Mouse (Mus musculus): ENCODE data around the gene Wdr35.
A peak's percentile ranks its signal among the peaks of the same experiment; 100 is the strongest.

Gene Wdr35

DNA sequence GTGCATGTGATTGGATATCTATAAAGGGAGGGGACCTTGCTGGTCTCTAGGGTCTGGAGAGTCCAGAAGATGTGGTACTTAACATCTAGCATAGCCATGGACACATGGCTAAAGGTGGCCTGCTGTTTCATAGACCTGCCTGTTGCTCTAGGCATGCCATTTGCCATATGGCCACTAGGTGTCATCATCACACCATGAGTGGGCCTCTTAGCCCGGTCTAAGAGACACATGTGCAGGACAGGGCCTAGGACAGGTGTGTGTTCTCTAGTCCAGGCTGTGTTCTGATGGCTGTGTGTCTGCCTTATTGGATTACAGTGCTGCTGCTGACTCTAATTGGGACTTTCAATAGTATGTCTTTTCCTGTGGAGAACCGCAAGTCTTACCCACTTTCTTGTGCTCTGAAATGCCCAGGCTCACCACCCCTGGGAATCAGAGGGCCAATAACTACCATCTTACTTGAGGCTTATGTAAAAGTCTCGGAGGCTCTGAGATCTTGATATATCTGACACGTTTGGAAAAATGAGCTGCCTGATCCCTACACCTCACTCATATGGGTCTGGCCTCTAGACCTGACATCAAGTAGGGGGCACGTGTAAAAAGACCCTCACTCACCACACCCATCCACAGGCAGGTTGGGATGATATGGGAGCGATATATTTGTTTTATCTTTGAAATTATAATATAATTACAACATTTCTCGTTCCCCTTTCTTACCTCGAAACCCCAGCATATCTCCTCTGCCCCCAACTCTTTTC lies 78.6 kb downstream of the Wdr35 start:
- DNase-seq (ENCODE audit: low spot score in 2 of 2): peak; percentile 73 to 74

- no peak for DNase-seq (ENCODE audit: low spot score in 2 of 2)
Observed at GRCm38 (mm10) chr12:9053345-9053744, 79.7 kb downstream of the Wdr35 start.

GRCm38 (mm10) chr12:9054012-9054411 lies 80.3 kb downstream of the Wdr35 start:
- DNase-seq (ENCODE audit: low spot score in 2 of 2): no peak

DNA sequence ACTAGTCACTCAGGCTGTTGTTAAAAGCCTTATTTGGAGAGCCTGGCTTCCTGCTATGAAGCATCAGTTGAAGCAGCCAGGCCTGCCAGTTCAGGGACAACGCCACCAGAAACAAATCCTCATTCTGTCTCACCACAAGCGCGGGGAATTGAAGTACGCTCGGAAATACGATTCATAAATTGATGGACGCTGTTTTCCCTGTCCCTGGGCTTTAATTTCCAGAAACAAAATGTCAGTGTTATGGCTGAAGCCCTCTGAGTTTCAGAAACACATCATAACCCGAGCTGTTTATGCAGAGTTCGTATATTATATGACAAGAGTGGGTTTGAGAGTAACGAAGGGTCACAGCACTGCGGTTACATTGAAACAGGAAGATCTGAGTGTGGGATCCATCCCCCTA lies 81.6 kb downstream of the Wdr35 start:
- DNase-seq (ENCODE audit: low spot score in 2 of 2): no peak

- no peak for DNase-seq (ENCODE audit: low spot score in 2 of 2)
Observed at GRCm38 (mm10) chr12:9059502-9059901, 85.8 kb downstream of the Wdr35 start.

DNA sequence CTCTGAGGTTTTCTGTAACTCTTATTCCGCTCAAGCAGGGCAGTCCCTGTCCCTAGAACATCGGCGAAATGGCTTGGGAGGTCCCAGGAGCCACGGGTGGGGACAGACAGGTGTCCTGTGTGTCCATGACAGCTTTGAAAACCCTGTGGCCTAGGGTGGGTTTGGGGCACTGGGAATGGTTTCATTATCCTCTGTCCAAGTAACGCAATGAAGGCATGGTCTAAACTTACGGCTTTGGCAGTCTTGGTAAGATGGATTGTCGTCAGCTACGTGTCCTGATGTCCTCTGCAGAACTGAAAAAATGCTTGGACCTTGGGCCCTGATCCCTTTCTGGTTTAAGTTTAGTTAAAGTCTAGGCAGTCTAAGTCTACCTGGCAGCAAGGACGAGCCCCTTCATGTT lies 86.3 kb downstream of the Wdr35 start:
- DNase-seq (ENCODE audit: low spot score in 2 of 2): no peak

- no peak for DNase-seq (ENCODE audit: low spot score in 2 of 2)
Observed at GRCm38 (mm10) chr12:9063611-9064010, 89.9 kb downstream of the Wdr35 start.

DNA sequence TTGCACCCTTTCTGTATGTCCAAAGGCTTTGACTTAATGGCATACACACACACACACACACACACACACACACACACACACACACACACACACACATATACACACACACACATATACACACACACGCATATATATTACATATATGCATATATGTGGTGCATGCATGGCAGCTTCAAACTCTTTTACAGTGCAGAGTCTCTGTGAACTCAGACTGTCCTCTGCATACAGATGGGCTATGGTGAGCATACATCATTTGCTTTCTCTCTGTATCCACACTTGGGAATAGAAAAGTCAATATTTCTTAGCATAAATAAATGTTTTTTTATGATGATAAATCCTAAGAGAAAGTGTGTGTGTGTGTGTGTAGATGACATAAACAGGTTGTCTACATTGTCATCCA lies 97.4 kb downstream of the Wdr35 start:
- DNase-seq (ENCODE audit: low spot score in 2 of 2): no peak

DNA sequence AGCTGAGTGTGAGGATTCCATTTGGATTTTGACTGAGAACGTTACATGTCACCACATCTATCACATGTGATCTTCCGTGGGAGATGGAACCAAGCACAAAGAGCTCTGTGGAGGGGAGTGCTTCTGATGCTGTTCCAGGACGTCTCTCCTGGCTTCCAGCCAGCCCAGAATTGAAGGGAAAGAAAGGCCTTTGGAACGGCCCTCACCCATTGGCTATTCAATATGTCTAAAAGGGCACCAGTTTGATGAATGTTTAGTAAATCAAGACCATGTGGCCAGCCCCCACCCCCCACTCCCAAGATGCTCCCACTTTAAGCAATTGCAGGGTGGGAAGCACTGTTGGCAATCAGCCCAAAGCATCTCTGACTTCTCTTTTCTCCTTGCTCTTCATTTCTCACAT lies 97.8 kb downstream of the Wdr35 start:
- no peak for DNase-seq (ENCODE audit: low spot score in 2 of 2)

GRCm38 (mm10) chr12:9077554-9078125 lies 103.9 kb downstream of the Wdr35 start:
- DNase-seq (ENCODE audit: low spot score in 2 of 2): no peak

Measured in frontal cortex, postnatal 25 days (tissue).